In the genomic region with DNA sequence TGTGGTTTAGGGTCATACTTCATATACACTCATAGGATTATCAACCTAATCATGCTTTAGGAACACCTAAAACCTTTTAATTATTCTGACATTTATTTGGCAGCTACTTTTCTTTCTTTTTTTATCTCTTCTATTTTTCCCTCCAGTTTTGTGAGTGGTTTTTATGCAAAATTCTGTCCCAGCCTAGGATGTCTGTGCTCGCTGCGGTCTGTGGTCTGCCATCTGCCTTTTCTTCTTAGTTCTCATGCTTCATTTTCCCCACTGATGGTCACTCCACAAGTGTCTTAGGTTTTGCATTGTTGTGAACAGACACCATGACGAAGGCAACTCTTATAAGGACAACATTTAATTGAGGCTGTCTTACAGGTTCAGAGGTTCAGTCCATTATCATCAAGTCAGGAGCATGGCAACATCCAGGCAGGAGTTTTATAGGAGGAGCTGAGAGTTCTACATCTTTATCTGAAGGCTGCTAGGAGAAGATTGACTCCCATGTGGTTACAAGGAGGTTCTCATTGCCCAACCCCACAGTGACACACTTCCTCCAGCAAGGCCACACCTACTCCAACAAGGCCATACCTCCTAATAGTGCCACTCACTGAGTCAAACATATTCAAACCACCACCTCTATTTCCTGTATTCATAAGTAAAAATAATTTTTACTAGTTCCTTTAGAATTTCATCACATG, we compare ENCODE assay signal across 22 mouse cellular contexts. TPM values are rescaled to one million over a fixed set of nuclear protein-coding genes. Genes with fewer than 3 reads are reported as not detected.
A peak's percentile ranks its signal among the peaks of the same experiment; 100 is the strongest.
DNase-seq lines count a peak whose midpoint lies in the region; ATAC-seq and TF ChIP-seq lines count a peak whose summit lies in the region.
"Had no signal": no experiment of that assay in that cellular context is flagged by ENCODE, and none has a peak within 500 bp of the region (broad histone marks: within the 10 kb centered on the region; RNA-seq: fewer than 3 reads in every experiment).

No protein-coding gene starts in this region.

- no peaks in the 10 kb centered on the region for H3K9me3 ChIP-seq in CH12.LX (replicated peaks; ENCODE audit: low read length)
- no peaks in the 10 kb centered on the region for H3K9me3 ChIP-seq in forebrain, embryonic 14.5 days (replicated peaks; ENCODE audit: control insufficient read depth, low read length)
- H3K9me3 ChIP-seq: G1E had no signal

- TF ChIP-seq POLR2A in CH12.LX (IDR thresholded peaks at IDR 0.05; ENCODE audit: low read depth, low read length), result peak; percentile 46; the same call in 1 of the 2 replicates

- TF ChIP-seq EP300 in CH12.LX (IDR thresholded peaks at IDR 0.05; ENCODE audit: low read length), result peak; percentile 71

- no peaks in the 10 kb centered on the region for H3K79me2 ChIP-seq in CH12.LX (replicated peaks; ENCODE audit: control insufficient read depth, extremely low read depth, insufficient read depth, poor library complexity, severe bottlenecking)

- no peak for TF ChIP-seq RAD21 in CH12.LX (IDR thresholded peaks at IDR 0.05; ENCODE audit: low read depth, low read length)

- dilution Hi-C loops in CH12.LX (cut with MboI; ENCODE audit: extremely low pct_ligation_motif_present, extremely low pct_unique_long_range_greater_than_20kb, low sequenced_read_pairs), result no loop called here

- TF ChIP-seq CTCF in CH12.LX (conservative IDR thresholded peaks at IDR 0.05 in 1 of 2, IDR thresholded peaks at IDR 0.05 in 1 of 2; ENCODE audit: low read depth in 2 of 2, low read length in 2 of 2), result no peak

- H3K27ac ChIP-seq in CH12.LX (ENCODE audit: insufficient read depth, low read depth), result peak overlapping the region; percentile 75
- no peak overlapping the region for H3K27ac ChIP-seq in forebrain, embryonic 14.5 days (ENCODE audit: low read depth, low read length)

- peak overlapping the region; percentile 40 for H3K4me2 ChIP-seq in CH12.LX (ENCODE audit: insufficient read depth, low read depth, poor library complexity, severe bottlenecking)
- no peak overlapping the region for H3K4me2 ChIP-seq in forebrain, embryonic 14.5 days (ENCODE audit: low read length)

- no peak overlapping the region for H3K4me3 ChIP-seq in CH12.LX (replicated peaks in 1 of 3; ENCODE audit: low read depth in 2 of 3, low read length in 2 of 3, poor library complexity in 1 of 3)
- no peak overlapping the region for H3K4me3 ChIP-seq in forebrain, embryonic 14.5 days (ENCODE audit: low read depth, low read length)

- H3K36me3 ChIP-seq in CH12.LX (replicated peaks in 1 of 2; ENCODE audit: control insufficient read depth in 1 of 2, insufficient read depth in 1 of 2, low read length in 1 of 2), result no peaks in the 10 kb centered on the region
- H3K36me3 ChIP-seq in forebrain, embryonic 14.5 days (ENCODE audit: control insufficient read depth, insufficient read depth, low read length), result no peaks in the 10 kb centered on the region
- H3K36me3 ChIP-seq: G1E had no signal

- ATAC-seq in forebrain, embryonic 14.5 days, result no peak
- ATAC-seq: activated CD4-positive, CD25-positive, alpha-beta regulatory T cell, adult 4 months; CD4-positive, CD25-positive, alpha-beta regulatory T cell, adult 4 months; Patski had no signal

- H3K27me3 ChIP-seq in CH12.LX (replicated peaks), result no peaks in the 10 kb centered on the region
- H3K27me3 ChIP-seq in forebrain, embryonic 14.5 days (replicated peaks; ENCODE audit: control insufficient read depth, insufficient read depth, low read length), result no peaks in the 10 kb centered on the region

- DNase-seq in heart, adult 11 months, result peak; percentile 17
- DNase-seq in heart, adult 8-10 months (ENCODE audit: low spot score), result no peak
- DNase-seq in 416B (ENCODE audit: low read depth) (peak; percentile 2), CH12.LX (ENCODE audit: extremely low read depth) (peak; percentile 82)
- no peak for DNase-seq in forebrain, embryonic 14.5 days (ENCODE audit: low spot score)
- no peak for DNase-seq in cerebellum, postnatal 10 days
- DNase-seq: adrenal gland, adult 2 months; adrenal gland, adult 8-10 months; adrenal gland, postnatal 10 days; adrenal gland, postnatal 14 days; adrenal gland, postnatal 25 days; adrenal gland, postnatal 36 days; B cell, adult 2 months; cerebellum, adult 11 months; cerebellum, adult 11-12 months; cerebellum, adult 18-20 months; cerebellum, adult 2 months; cerebellum, adult 8-10 months had no signal

- no peak overlapping the region for H3K9ac ChIP-seq in CH12.LX (ENCODE audit: insufficient read depth, low read depth)
- H3K9ac ChIP-seq in forebrain, embryonic 14.5 days (ENCODE audit: low read length), result no peak overlapping the region

- in situ Hi-C loops in CH12.LX (cut with MboI; ENCODE audit: low pct_ligation_motif_present, low pct_unique_long_range_greater_than_20kb, low sequenced_read_pairs), result no loop called here

- peaks cover 9 to 44% of the 10 kb centered on the region in 2 experiments for H3K4me1 ChIP-seq in CH12.LX (ENCODE audit: control insufficient read depth in 1 of 2, insufficient read depth in 2 of 2)
- H3K4me1 ChIP-seq in forebrain, embryonic 14.5 days (ENCODE audit: control insufficient read depth, insufficient read depth, low read length), result no peaks in the 10 kb centered on the region

- 91% methylated on average over 3 of the region's 3 CpGs for WGBS in forebrain, embryonic 14.5 days

TF ChIP-seq in CH12.LX, 34 proteins besides CTCF, POLR2A, EP300 and RAD21:
- TF ChIP-seq ZKSCAN1 (IDR thresholded peaks at IDR 0.05; ENCODE audit: borderline replicate concordance, low read depth, low read length) (no peak), ETS1 (conservative IDR thresholded peaks at IDR 0.05; ENCODE audit: low read depth, low read length) (peak; percentile 74), MYC (IDR thresholded peaks at IDR 0.05; ENCODE audit: low read depth, low read length) (0 out of 2 replicates have a peak, but pooled peaks have one; percentile 27), KAT2A (IDR thresholded peaks at IDR 0.05; ENCODE audit: insufficient replicate concordance, low read length) (no peak), NELFE (IDR thresholded peaks at IDR 0.05; ENCODE audit: low read depth, low read length) (no peak), TCF12 (IDR thresholded peaks at IDR 0.05; ENCODE audit: low read depth, low read length) (peak; percentile 52; the same call in 1 of the 2 replicates), ZMIZ1 (IDR thresholded peaks at IDR 0.05; ENCODE audit: low read depth, low read length) (no peak), TBP (conservative IDR thresholded peaks at IDR 0.05; ENCODE audit: low read depth, low read length) (0 out of 2 replicates have a peak, but pooled peaks have one; percentile 55), IRF4 (IDR thresholded peaks at IDR 0.05; ENCODE audit: low read depth, low read length) (no peak), CHD1 (IDR thresholded peaks at IDR 0.05; ENCODE audit: low read depth, low read length) (no peak), POLR2AphosphoS2 (IDR thresholded peaks at IDR 0.05; ENCODE audit: low read depth, low read length) (no peak), SIN3A (IDR thresholded peaks at IDR 0.05; ENCODE audit: low read length) (0 out of 2 replicates have a peak, but pooled peaks have one; percentile 61), ZNF384 (IDR thresholded peaks at IDR 0.05; ENCODE audit: low read depth, low read length) (peak; percentile 39; the same call in 1 of the 2 replicates), MAX (IDR thresholded peaks at IDR 0.05; ENCODE audit: low read length) (peak; percentile 54; the same call in 1 of the 2 replicates), MEF2A (IDR thresholded peaks at IDR 0.05; ENCODE audit: borderline replicate concordance, low read depth, low read length) (peak; percentile 51; the same call in 1 of the 2 replicates), MAFK (IDR thresholded peaks at IDR 0.05; ENCODE audit: insufficient replicate concordance, low read length) (no peak), BHLHE40 (IDR thresholded peaks at IDR 0.05; ENCODE audit: low read depth, low read length) (peak; percentile 46), USF1 (IDR thresholded peaks at IDR 0.05; ENCODE audit: low read depth, low read length) (no peak), NRF1 (IDR thresholded peaks at IDR 0.05; ENCODE audit: low read depth, low read length) (no peak), MXI1 (IDR thresholded peaks at IDR 0.05; ENCODE audit: low read depth, low read length) (peak; percentile 67; the same call in 1 of the 2 replicates)
TF ChIP-seq in CH12.LX: peak in this region for 10.

RNA-seq across cellular contexts. Expression of a gene that starts 50.5 kb away (rescaled TPM):
- 10 to 100 TPM; 41.0 to 58.0 (median 51.6) TPM for total RNA-seq in heart, adult 8-10 months (2022)
- total RNA-seq in CH12.LX (2012; rRNA removed) (36.6 and 56.3 TPM in 2 replicates), CH12.LX (2014; rRNA removed) (77.0 and 87.3 TPM in 2 replicates)
- 87.1 and 109 TPM in 2 replicates for polyA plus RNA-seq in CH12.LX (2012; ENCODE audit: insufficient read length, low read depth)
- 102 and 106 TPM in 2 replicates for polyA plus RNA-seq in forebrain, embryonic 14.5 days (2014; fragmentation: Nextera tagmentation; extraction: Ambion mirVana)

Comparison
In these comparisons a context has a peak if more than half of its experiments do, and no peak if none do; other contexts are left out.
1. DNase-seq: peak in heart, adult 11 months (single experiment), 416B (single experiment) and CH12.LX (single experiment); none in heart, adult 8-10 months (single experiment), forebrain, embryonic 14.5 days (single experiment) and cerebellum, postnatal 10 days (0 of 2).